Mouse (Mus musculus): ENCODE measurements around the gene Srcin1.

DNA sequence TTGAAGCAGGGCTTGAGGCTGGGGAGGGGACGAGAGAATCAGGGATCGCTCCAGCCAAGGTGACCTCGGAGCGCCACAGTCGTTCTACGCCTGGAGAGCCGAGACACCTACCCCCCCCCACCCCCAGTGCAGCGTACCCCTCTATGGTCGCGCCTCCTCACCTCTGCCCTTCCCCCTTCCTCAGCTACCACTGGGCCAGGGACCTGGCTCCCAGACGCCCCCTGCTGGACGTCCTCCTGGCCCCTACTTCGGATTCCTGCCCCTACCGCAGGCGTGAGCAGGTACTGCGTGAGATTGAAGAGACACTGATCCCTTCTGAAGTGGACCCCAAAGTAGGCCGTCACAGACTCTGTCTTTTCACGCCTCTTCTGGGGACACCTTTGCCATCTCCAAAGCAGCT, 348 bp downstream of the Srcin1 start:
- TF ChIP-seq POLR2A (IDR thresholded peaks at IDR 0.05; ENCODE audit: borderline replicate concordance, extremely low read depth, low read depth, low read length) (no peak), CTCF (IDR thresholded peaks at IDR 0.05; ENCODE audit: insufficient read depth, low read length) (peak; percentile 67)

All from lung, adult 2 months (tissue).